Mouse (Mus musculus) kidney, embryonic 15.5 days (tissue): ENCODE data around the gene Bola2. TPM values are rescaled to one million over a fixed set of nuclear protein-coding genes. Genes with fewer than 3 reads are reported as not detected.
A peak's percentile ranks its signal among the peaks of the same experiment; 100 is the strongest.

ENCODE experiments used
- ATAC-seq: fragments of 200-750 bp; cut with Nextera tagmentation; replicated peaks from 2 replicates; pipeline ENCODE4 v1.8.0; 2017; ENCODE audit warnings: moderate TSS enrichment; ENCODE audit not compliant: low FRiP score
- H3K27ac ChIP-seq: fragments of 300-500 bp; sonication (generic); 2 replicates; pipeline ENCODE4 v1.5.1; 2015; ENCODE audit warnings: mild to moderate bottlenecking, inconsistent platforms
- H3K27me3 ChIP-seq: fragments of 300-500 bp; sonication (generic); 2 replicates; pipeline ENCODE4 v1.6.1; 2015; ENCODE audit warnings: inconsistent platforms
- H3K36me3 ChIP-seq: fragments of 300-500 bp; sonication (generic); 2 replicates; pipeline ENCODE4 v1.6.1; 2015; ENCODE audit warnings: inconsistent platforms
- H3K4me1 ChIP-seq: fragments of 300-500 bp; sonication (generic); 2 replicates; pipeline ENCODE4 v1.6.1; 2015; ENCODE audit warnings: inconsistent platforms
- H3K4me2 ChIP-seq: fragments of 300-500 bp; sonication (generic); 2 replicates; pipeline ENCODE4 v1.6.1; 2015; ENCODE audit warnings: moderate library complexity, mild to moderate bottlenecking, inconsistent platforms
- H3K4me3 ChIP-seq: fragments of 300-500 bp; sonication (generic); replicated peaks from 2 replicates; pipeline ENCODE4 v1.5.1; 2015; ENCODE audit warnings: mild to moderate bottlenecking, inconsistent platforms
- H3K9ac ChIP-seq: fragments of 300-500 bp; sonication (generic); 2 replicates; pipeline ENCODE4 v1.6.1; 2015; ENCODE audit warnings: mild to moderate bottlenecking, inconsistent platforms
- H3K9me3 ChIP-seq: fragments of 300-500 bp; sonication (generic); replicated peaks from 2 replicates; pipeline ENCODE4 v1.6.1; 2016; ENCODE audit warnings: inconsistent platforms
- WGBS: fragments of 180-500 bp; shearing (Covaris S2); methylation state at CpG from one replicate; pipeline ENCODE4 v1.1.7; 2015; ENCODE audit warnings: mixed read lengths; 5-methylcytosine and 5-hydroxymethylcytosine counted together
- polyA plus RNA-seq: library from polyadenylated mRNA; unstranded; fragments of >200 nt; fragmentation: Nextera tagmentation; extraction: Ambion mirVana; gene quantifications from 2 replicates; pipeline ENCODE4 v1.2.1, GENCODE M21; 2015

Gene Bola2
- polyA plus RNA-seq = 144 and 146 TPM in 2 replicates

DNA sequence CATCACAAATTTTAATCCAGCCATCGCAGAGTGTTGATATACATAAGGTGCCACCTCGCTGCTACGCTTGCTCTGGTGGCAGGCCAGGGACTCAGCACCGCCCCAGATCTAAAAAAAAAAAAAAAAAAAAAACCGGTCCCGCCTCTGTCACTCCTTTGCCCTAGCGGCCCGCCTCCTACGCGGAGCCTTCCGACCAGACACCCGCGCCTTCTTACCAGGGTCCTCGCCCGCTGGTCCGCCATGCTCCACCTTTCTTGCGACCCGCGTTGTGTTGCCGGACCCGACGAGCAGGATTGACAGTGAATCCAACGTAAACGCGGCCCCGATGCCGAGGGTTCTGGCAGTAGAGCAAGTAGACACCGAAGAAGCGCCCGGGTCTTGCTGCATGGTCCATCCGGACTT lies at the start of gene Bola2:
Gene Bola2, plus strand, starts transcription at position 192 of the 402 bp plus-strand sequence.
- H3K4me2 ChIP-seq = peak within 1 kb of the TSS; percentile 90
- H3K27me3 ChIP-seq = no peaks in the 10 kb centered on the region
- peaks cover 39% of the 10 kb centered on the region for H3K36me3 ChIP-seq
- H3K4me3 ChIP-seq = peak within 1 kb of the TSS; percentile 93
- peak within 1 kb of the TSS; percentile 98 for H3K27ac ChIP-seq
- under 1% methylated on average over 31 of the region's 31 CpGs for WGBS
- no peaks in the 10 kb centered on the region for H3K9me3 ChIP-seq
- H3K4me1 ChIP-seq = peaks cover 25% of the 10 kb centered on the region
- peak within 1 kb of the TSS; percentile 85 for H3K9ac ChIP-seq
- peak; percentile 64 for ATAC-seq

- 40% methylated on average over 5 of the region's 5 CpGs for WGBS
- H3K4me3 ChIP-seq = no peak overlapping the region
- H3K9ac ChIP-seq = no peak overlapping the region
- H3K4me1 ChIP-seq = peaks cover 11% of the 10 kb centered on the region
- no peak for ATAC-seq
- no peaks in the 10 kb centered on the region for H3K27me3 ChIP-seq
- no peaks in the 10 kb centered on the region for H3K9me3 ChIP-seq
- H3K27ac ChIP-seq = peak overlapping the region; percentile 59
- H3K4me2 ChIP-seq = no peak overlapping the region
- no peaks in the 10 kb centered on the region for H3K36me3 ChIP-seq
Observed at GRCm38 (mm10) chr7:126645708-126646107, 49.5 kb upstream of the Bola2 start.

- H3K9ac ChIP-seq = no peak overlapping the region
- H3K4me1 ChIP-seq = peaks cover 12% of the 10 kb centered on the region
- H3K4me3 ChIP-seq = peak overlapping the region; percentile 77
- no peaks in the 10 kb centered on the region for H3K9me3 ChIP-seq
- H3K27ac ChIP-seq = no peak overlapping the region
- no peaks in the 10 kb centered on the region for H3K27me3 ChIP-seq
- peak overlapping the region; percentile 81 for H3K4me2 ChIP-seq
- ATAC-seq = no peak
- no peaks in the 10 kb centered on the region for H3K36me3 ChIP-seq
- WGBS = 81% methylated on average over 4 of the region's 4 CpGs
Observed at GRCm38 (mm10) chr7:126648486-126648885, 46.7 kb upstream of the Bola2 start.

DNA sequence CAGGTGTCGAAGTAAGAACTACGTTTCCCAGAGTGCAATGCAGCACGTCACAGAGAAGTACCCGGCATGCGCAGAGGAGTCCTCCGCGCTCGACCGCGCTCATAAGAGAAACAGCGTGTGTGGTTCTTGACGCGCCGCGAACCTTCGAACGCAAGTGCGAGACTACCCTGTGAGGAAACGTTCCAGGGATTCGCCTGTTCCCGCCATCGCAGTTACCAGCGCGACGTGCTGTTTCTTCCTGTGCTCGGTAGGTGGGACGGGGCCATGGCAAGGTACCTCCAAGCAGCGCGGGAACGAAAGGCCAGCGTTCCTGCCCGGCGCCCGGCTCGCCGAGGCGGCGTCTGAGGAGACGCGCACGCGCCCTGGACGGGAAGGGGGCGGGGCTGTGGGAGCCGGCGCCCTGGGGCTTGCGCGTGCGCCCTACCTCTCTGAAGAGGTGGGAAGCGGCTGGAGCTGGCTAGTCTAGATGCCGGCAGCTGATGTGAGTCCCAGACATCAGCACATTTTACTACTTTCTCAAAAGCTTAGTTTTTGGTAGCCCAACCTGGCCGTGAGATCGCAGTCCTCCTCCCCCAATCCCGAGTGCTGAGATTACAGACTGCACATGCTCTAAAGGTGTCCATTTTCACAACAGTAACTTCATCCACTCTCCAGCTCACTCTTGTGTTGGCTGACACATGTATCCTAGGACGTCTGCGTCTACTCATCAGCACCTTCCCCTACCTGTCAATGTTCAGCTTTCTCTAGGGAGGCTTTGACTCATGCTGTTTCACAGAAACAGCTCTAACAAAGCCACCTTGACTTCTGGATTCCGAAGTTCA lies 45.8 kb upstream of the Bola2 start, which contains the start of gene Sgf29:
Gene Sgf29, plus strand, starts transcription at position 79 of the 821 bp plus-strand sequence.
- WGBS = under 1% methylated on average over 57 of the region's 57 CpGs
- H3K4me2 ChIP-seq = peak within 1 kb of the TSS; percentile 81
- no peaks in the 10 kb centered on the region for H3K27me3 ChIP-seq
- H3K9ac ChIP-seq = peak within 1 kb of the TSS; percentile 75
- H3K27ac ChIP-seq = peak within 1 kb of the TSS; percentile 99
- H3K4me1 ChIP-seq = peaks cover 12% of the 10 kb centered on the region
- ATAC-seq = peak; percentile 98
- H3K36me3 ChIP-seq = no peaks in the 10 kb centered on the region
- H3K9me3 ChIP-seq = no peaks in the 10 kb centered on the region
- H3K4me3 ChIP-seq = peak within 1 kb of the TSS; percentile 77

- Histone ChIP-seq H3K27me3 (no peaks in the 10 kb centered on the region), H3K9me3 (no peaks in the 10 kb centered on the region), H3K27ac (no peak overlapping the region), H3K4me2 (no peak overlapping the region), H3K4me1 (peaks cover 12% of the 10 kb centered on the region), H3K36me3 (no peaks in the 10 kb centered on the region), H3K9ac (no peak overlapping the region), H3K4me3 (no peak overlapping the region)
- 60% methylated on average over 2 of the region's 2 CpGs for WGBS
- no peak for ATAC-seq
Observed at GRCm38 (mm10) chr7:126650852-126651251, 44.3 kb upstream of the Bola2 start.

DNA sequence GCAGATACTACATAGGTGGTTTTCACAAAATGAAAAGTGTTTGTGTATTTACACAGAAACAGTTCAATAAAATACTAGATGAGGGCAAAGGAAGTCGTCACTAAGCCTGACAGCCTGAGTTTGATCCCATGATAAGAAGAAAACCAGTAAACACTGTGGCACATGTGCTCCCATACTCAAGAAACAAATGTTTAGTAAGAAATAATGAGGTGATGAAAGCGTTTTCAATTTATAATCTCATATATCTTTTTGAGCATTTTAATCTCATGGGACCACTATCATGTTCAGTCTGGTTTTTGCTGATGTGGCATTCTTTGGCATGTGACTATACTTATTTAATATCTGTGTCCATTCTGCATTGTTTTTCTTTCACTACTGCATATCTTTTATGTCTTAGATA lies 41.2 kb upstream of the Bola2 start:
- H3K36me3 ChIP-seq = no peaks in the 10 kb centered on the region; the same call in 1 of the 2 replicates

GRCm38 (mm10) chr7:126655695-126656094 lies 39.5 kb upstream of the Bola2 start:
- Histone ChIP-seq H3K36me3 (no peaks in the 10 kb centered on the region; the same call in 1 of the 2 replicates), H3K9me3 (no peaks in the 10 kb centered on the region), H3K4me3 (no peak overlapping the region), H3K4me2 (no peak overlapping the region), H3K4me1 (0 out of 2 replicates have a peak, but pooled peaks cover 1% of the 10 kb centered on the region), H3K27ac (peak overlapping the region; percentile 71), H3K9ac (no peak overlapping the region), H3K27me3 (no peaks in the 10 kb centered on the region)
- WGBS = 82% methylated on average over 3 of the region's 3 CpGs
- ATAC-seq = no peak

More for the DNA sequence above, 41.2 kb upstream of the Bola2 start:
- Histone ChIP-seq H3K9ac (no peak overlapping the region), H3K4me2 (no peak overlapping the region), H3K27me3 (no peaks in the 10 kb centered on the region), H3K4me3 (no peak overlapping the region), H3K4me1 (peaks cover 12% of the 10 kb centered on the region), H3K27ac (no peak overlapping the region), H3K9me3 (no peaks in the 10 kb centered on the region)
- WGBS = 79% methylated on average over 2 of the region's 2 CpGs
- ATAC-seq = no peak

- 82% methylated on average over 1 of the region's 1 CpGs for WGBS
- Histone ChIP-seq H3K27me3 (no peaks in the 10 kb centered on the region), H3K36me3 (peaks cover 10% of the 10 kb centered on the region; the same call in 1 of the 2 replicates), H3K4me1 (no peaks in the 10 kb centered on the region), H3K9me3 (no peaks in the 10 kb centered on the region), H3K4me2 (no peak overlapping the region), H3K4me3 (no peak overlapping the region), H3K27ac (no peak overlapping the region), H3K9ac (no peak overlapping the region)
- ATAC-seq = no peak
Observed at GRCm38 (mm10) chr7:126657522-126657921, 37.7 kb upstream of the Bola2 start.

- 84% methylated on average over 3 of the region's 3 CpGs for WGBS
- no peak for ATAC-seq
Observed at GRCm38 (mm10) chr7:126659771-126660170, 35.4 kb upstream of the Bola2 start.

DNA sequence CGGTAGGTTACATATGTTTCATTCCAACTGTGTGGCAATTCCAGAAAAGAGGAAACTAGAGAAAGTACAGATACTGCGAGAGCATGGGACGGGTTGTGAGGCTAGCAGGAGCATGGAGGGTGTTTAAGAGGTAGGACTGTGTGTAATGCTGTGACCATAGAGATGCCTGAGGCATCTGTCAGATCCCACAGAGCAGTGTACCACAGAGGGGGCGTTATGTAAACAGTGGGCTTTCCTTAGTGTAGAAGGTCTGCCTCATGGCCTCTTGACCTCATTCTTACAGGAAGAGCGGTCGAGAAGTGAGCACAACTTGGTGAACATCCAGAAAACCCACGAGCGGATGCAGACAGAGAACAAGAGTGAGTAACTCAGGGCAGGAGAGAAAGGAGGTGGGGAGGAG lies 31.6 kb upstream of the Bola2 start:
- peaks cover 54% of the 10 kb centered on the region for H3K36me3 ChIP-seq
- H3K4me1 ChIP-seq = no peaks in the 10 kb centered on the region
- H3K9ac ChIP-seq = no peak overlapping the region
- ATAC-seq = no peak
- H3K27me3 ChIP-seq = no peaks in the 10 kb centered on the region
- H3K27ac ChIP-seq = no peak overlapping the region; the same call in 1 of the 2 replicates
- H3K4me3 ChIP-seq = no peak overlapping the region
- H3K4me2 ChIP-seq = no peak overlapping the region
- H3K9me3 ChIP-seq = no peaks in the 10 kb centered on the region
- 68% methylated on average over 8 of the region's 8 CpGs for WGBS

More at GRCm38 (mm10) chr7:126659771-126660170, 35.4 kb upstream of the Bola2 start:
- Histone ChIP-seq H3K27me3 (no peaks in the 10 kb centered on the region), H3K4me2 (no peak overlapping the region), H3K36me3 (peaks cover 25% of the 10 kb centered on the region; the same call in 1 of the 2 replicates), H3K4me1 (no peaks in the 10 kb centered on the region), H3K27ac (no peak overlapping the region), H3K9me3 (no peaks in the 10 kb centered on the region), H3K9ac (no peak overlapping the region), H3K4me3 (no peak overlapping the region)

DNA sequence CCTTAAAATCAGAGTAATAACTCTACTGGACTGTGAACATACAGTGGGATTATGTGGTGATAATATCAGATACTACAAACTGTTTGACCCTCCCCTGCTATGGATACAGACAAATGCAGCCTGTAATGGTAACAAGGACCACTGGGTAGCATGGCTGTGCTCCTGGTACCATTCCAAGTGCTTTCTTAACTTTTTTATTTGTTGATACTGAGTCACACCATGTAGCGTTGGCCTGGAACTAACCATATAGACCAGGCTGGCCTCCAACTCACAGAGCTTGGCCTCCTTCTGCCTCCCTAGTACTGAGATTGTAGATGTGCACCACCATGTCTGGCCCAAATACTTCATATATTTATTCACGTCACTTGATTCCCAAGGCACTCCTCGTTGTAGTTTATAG lies 29.9 kb upstream of the Bola2 start:
- Histone ChIP-seq H3K9ac (no peak overlapping the region), H3K9me3 (no peaks in the 10 kb centered on the region), H3K27me3 (no peaks in the 10 kb centered on the region), H3K36me3 (peaks cover 66% of the 10 kb centered on the region), H3K4me3 (no peak overlapping the region), H3K4me1 (no peaks in the 10 kb centered on the region), H3K27ac (no peak overlapping the region), H3K4me2 (no peak overlapping the region)
- no peak for ATAC-seq
- WGBS = 92% methylated on average over 3 of the region's 3 CpGs

DNA sequence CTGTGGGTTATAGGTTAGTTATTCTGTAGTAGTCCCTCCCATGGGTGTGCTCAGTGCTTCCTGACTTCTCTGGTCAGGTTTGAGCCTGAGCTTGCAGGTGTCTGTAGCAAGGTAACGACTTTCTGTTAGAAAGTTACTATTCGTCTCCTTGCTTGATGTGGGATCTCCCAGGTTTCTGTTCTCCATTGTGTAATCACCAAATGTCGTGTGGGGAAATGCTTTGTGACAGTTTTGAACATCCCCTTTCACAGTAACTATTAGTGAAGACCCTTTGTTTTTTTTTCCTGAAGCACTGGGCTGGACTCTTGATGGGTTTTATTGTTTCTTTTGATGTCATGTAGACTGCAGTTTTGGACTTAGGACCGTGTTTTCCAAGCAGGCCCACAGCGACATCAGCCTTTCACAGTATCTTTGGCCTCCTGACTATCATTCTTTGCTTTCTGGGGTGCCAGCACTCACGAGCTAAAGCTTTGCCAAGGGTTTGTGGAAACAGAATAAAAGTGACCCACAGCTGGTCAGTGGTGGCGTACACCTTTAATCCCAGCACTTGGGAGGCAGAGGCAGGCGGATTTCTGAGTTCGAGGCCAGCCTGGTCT lies 27.6 kb upstream of the Bola2 start:
- WGBS = 78% methylated on average over 9 of the region's 9 CpGs
- Histone ChIP-seq H3K27me3 (no peaks in the 10 kb centered on the region), H3K36me3 (peaks cover 79% of the 10 kb centered on the region), H3K9me3 (no peaks in the 10 kb centered on the region), H3K27ac (peak overlapping the region; percentile 33), H3K4me3 (no peak overlapping the region), H3K4me2 (no peak overlapping the region), H3K4me1 (no peaks in the 10 kb centered on the region), H3K9ac (no peak overlapping the region)
- no peak for ATAC-seq
